Mouse (Mus musculus) cerebellum, postnatal 10 days (tissue): Measurements from ENCODE around the gene Pkp1.
A peak's percentile ranks its signal among the peaks of the same experiment; 100 is the strongest.

Experiments used
- DNase-seq, 2 experiments: peaks; one replicate each; pipeline ENCODE4 v3.0.0; 2021; ENCODE audit warnings: mixed read lengths in 2 of 2

Pkp1 gene

DNA sequence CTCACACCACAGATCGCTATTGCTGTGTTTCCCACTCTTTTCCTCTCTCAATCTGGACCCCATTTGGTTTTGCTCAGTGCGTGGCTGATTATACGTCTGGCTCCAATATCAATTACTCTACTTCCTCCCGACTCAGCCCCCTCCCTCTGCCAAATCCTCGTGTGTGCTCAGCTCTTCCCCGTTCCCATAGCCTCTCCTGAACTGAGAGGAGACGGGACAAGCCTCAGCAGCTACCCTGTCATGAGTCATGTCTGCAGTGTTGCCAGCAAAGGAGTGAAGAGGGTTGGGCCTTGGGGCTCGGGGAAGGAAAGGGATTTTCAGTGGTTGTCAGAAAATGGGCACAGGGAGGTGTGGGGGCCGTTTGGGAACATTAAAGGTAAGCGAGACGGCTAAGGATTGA lies 12.3 kb downstream of the Pkp1 start:
- DNase-seq: no peak

- DNase-seq: no peak
Measured at GRCm38 (mm10) chr1:135899991-135900515, 19.0 kb downstream of the Pkp1 start.

DNA sequence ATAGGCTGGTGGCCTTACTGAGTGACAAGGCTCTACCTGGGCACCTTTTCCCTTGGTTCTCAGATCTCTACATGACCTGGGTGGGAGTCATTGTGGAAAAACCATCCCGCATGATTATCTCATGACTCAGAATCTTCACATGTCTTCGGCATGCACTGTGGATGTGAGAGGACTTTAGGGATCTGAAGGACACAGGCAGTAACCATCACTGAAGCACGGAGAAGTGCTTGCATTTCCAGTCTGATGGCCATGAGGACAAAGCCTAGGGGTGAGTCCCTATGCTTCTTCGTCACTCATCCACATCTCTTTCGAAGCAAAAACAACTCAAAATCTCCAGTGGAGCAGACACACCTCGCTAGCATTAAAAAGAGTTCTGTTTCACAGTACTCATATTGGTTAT lies 19.7 kb downstream of the Pkp1 start:
- DNase-seq: no peak

GRCm38 (mm10) chr1:135895367-135895766 lies 23.6 kb downstream of the Pkp1 start:
- no peak for DNase-seq

- peak; percentile 50 to 68 for DNase-seq
Measured at GRCm38 (mm10) chr1:135893377-135893776, 25.6 kb downstream of the Pkp1 start.

- no peak for DNase-seq
Measured at GRCm38 (mm10) chr1:135892764-135893163, 26.2 kb downstream of the Pkp1 start.

GRCm38 (mm10) chr1:135892233-135892632 lies 26.8 kb downstream of the Pkp1 start:
- no peak for DNase-seq

DNA sequence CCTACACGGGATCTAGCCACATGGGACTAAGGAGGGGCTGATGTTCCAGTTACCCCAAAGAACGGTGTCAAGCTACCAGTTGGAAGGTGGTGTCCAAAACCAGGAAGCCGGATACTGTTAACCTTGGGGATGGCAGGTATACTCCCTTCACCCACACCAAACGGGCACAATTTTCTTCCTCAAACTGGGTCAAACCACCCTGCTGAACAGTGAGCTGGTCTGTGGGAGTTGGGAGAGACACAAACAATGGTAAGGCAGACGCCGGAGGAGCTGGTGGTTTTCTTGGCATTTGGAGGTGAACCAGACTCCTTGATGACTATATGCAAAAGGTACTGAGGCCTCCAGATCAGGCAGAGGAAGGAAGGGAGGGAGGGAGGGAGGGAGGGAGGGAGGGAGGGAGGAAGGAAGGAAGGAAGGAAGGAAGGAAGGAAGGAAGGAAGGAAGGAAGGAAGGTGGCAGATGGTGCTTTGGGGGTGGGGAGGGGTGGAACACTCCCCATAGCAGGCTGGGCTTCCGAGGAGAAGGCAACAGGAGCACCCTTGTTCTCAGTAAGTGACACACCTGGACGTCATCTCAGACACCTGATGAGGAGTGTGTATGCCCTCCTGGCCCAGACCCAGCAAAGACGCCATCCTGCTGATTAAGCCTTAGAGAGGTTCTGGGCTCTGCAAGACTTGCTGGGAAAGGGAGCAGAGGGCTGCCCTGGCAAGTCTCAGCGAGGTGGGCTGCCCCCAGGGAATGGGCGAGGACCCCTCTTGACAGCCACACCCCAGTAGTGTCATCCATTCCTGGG lies 27.4 kb downstream of the Pkp1 start:
- peak in 1 of 2 experiments; percentile 39 for DNase-seq

GRCm38 (mm10) chr1:135889461-135890185 lies 29.4 kb downstream of the Pkp1 start:
- DNase-seq: peak; percentile 63 to 77

DNA sequence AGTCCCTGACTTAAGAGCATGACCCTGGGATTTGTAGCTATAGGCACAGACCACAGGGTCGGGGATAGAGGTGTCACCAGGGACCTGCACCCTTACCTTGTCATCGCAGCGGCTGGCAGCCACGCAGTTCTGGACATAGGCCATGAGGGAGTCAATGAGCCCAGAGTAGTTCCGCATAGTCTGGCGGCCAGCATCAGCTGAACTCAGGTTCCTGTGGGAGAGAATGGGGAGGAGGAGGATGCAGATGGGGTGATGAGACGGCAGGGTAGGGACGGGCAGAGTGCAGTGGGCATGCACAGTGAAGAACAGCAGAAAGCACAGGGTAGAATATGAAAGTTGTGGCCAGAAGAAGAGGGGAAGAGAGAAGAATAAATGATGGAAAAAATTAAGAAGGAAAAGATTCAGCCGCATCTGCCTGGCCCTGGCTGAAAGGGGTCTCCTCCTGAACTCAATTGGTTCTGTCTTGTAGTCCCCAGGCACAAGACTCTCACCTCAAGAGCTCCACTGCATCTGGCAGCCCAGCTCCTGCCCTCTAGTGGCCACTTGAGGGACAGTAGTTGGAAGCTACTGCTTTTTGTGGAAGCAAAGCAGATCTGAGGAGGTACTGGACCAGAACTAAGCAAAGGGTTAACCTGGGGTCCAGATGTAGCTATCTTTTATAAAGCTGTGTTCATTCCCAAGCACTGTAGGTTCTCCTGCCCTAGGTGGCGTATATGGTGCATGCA lies 36.5 kb downstream of the Pkp1 start:
- peak; percentile 80 to 82 for DNase-seq

DNA sequence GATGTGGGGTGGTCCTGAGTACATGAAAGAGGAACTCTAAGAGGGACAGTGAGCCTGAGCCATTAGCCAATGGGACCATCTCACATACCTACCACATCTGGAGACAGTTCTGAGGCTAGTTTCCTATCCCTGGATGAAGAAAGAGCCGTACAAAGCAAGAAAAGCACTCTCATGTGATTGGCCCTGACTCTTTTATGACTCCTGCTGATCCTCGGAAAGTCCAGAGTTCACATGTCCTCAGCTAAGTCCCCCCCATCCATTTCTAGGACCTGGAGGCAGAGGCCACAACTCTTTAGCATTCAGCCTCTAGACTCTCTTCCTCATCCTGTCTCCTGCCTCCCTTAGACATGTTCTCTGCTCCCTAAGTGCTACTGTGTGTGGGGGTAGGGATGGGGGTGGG lies 41.8 kb downstream of the Pkp1 start:
- no peak for DNase-seq

DNA sequence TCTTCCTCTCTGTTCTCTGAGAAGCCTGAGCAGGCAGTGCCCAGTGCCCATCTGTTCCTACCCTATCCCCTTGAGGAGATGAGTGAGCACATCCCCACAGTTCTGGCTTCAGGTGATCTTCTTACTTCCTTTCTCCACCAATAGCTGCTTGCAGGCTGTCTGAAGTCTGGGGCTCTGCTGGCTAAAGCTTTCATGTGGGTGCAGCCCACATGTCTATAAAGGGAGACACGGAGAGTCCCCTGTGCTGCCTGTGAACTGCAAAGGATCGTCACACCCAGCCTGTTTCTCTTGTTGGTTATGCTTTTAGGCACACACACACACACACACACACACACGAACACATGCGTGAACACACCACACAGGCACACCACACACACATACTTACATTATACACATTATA lies 46.0 kb downstream of the Pkp1 start:
- no peak for DNase-seq

DNA sequence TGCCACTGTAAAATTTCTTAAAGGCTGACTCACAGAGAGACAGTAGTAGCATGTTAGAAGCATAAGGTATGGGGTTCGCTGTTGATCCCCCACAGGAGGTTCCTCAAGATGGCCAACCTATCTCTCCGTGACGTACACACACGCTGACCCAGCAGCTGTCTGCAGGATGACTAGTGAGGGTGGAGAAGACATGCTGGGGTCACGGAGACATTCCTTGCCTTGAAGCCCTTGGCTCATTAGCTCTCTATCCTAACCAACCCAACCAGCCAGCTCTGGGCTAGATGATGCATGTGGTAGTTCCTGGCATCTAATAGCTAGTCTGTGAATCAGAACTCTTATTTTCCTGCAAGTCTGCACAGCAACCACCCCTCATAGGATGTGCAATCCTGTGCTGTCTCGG lies 50.4 kb downstream of the Pkp1 start:
- DNase-seq: no peak

DNA sequence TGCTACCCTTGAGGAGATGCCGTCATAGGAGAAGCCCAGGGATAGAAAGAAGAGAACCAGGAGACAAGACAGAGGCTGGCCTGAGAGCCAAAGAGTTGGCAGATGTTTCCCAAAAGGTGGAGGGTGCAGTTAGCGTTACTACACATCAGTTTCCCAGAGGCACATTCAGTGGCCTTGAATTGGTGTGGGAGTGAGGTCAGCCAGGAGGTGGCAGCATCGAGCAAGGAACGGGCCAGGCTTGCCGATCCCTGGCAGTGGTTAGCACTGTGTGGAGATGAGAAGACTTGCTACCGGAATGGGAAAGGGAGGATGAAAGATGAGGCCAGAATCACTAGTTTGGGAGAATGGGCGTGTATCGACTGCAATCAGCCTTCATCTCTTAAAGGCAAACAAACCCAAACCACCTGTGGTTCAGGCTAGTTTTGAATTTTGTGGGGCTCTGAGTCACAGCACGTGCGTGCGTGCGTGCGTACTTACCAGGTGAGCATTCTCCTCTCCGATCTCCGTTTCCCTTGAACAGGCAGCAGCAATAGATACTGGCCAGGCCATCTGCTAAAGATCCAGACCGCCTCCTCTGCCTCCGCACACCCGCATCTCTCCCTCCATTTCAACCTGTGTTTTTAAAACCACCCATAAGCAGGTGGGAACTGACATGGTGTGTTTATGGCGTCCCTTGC lies 53.4 kb downstream of the Pkp1 start:
- peak; percentile 96 to 98 for DNase-seq

GRCm38 (mm10) chr1:135864830-135865229 lies 54.2 kb downstream of the Pkp1 start:
- no peak for DNase-seq

DNA sequence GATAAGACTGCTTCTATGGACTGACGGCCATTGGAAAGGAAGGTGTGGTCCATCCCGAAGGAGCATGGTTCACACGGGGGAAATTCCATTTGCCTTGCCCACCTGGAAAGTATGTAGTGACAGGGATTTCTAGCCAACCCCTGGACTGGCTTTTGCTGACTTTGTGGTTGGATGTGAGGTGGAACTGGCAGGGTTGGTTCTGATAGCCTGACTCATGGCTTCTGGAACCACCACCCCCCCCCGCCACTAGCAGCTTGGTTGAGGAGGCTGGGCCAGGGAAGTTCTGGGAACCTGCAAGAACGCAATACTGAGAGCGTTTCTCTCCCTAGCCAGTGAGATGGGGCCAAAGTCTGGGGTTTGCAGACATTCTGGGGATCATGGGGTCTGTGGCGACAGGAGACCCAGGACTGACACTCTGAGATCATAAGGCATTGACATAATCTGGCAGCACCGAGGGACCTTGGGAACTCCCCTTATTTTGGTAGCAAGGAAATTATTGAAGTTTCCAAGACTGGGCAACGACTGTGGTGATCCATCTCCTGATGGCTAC lies 55.1 kb downstream of the Pkp1 start:
- DNase-seq: no peak

- DNase-seq: no peak
Measured at GRCm38 (mm10) chr1:135862561-135862960, 56.4 kb downstream of the Pkp1 start.

DNA sequence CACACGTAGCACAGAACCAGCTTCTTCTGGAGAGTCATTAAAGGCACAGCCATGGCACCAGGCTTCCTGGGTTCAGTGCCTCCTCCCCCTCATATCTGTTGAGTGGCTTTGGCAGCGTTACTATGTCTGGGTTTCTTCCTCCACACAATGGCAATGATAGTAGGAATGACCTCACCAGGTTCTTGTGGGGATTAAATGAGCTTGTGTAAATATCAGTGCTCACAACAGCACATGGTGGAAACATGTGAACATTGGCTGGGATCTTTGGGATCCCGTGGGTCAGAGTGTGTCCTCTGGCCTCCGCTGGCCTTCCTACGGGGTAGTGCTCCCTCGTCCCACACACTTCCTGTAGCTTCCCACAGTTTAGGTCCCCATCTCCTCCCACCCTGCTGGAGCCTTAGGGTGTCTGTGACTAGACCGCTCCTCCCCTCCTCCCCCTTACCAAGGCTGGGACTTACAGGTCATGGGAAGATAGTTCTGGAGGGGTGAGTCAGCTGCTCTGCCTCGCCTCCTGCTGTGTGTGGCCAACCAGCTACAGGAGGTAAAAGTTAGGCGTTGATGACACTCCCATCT lies 56.9 kb downstream of the Pkp1 start:
- DNase-seq: no peak

DNA sequence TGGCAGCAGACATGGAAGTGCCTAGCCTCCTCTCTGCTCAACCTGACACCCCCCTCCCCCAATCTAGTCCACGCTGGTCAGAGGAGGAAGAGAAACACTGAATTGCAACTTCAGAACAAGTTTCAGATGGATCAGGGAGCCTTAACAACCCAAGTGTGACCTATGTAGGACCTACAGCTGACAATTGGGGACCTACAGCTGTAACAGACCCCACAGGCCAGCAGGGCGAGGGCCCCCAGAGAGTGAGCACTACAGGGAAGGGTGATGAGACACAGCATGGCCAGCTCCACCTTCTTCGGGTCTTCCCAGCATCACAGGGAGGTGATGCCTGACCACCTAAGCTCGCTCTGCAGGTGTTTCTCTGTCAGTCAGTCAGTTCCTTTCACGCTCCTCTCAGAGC lies 57.9 kb downstream of the Pkp1 start:
- no peak for DNase-seq

GRCm38 (mm10) chr1:135858533-135858932 lies 60.5 kb downstream of the Pkp1 start:
- no peak for DNase-seq

DNA sequence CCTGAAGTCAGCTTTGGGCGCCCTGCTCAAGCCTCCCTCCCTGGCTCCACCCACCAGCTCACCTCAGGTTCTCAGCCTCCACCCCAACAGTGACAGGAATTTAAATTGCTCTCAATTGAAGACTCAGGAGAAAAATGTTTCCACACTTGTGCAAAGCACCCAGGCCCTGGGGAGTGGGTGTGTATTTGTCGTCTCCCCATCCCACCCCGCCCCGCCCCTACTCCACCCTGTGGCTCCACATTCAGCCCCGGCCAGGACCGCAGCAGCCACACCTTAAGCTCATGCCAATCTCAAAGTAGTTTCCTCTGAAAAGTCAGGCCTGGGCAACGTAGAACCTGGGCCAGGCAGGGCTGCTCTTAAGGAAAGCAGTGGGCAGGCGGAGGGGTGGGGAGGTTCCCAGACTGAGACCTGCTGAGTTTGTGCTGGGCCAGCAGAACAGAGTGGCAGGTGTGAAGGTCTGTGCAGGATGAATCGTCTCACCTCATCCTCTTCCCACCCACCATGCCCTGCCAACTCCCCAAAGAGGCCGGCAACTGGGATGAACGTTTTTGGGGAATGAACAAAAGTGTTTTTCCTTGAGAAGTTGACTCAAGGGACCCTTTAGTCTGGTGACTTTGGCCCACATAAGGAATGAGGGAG lies 61.8 kb downstream of the Pkp1 start:
- no peak for DNase-seq

DNA sequence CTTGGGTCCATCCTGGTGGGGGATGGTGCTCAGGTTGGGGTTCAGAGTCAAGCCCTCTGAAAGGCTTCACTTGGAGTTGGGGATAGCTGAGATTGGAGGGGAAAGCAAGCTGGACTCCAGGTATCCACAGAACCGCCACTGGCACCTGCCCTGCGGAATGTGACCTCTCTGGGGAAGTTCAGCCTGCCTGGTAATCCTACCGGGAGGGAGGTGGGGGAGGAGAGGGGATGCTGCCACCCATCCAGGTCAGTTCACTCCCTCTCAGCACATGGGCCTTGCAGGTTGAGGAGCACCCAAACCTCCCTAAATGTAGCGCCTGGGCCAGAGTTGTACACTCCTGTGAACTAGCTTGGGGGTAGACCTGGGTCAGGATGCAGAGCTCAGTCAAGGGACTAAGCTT lies 62.9 kb downstream of the Pkp1 start:
- no peak for DNase-seq
